Mouse (Mus musculus): ENCODE results near the gene Tfb1m. TPM values are rescaled to one million over a fixed set of nuclear protein-coding genes. Genes with fewer than 3 reads are reported as not detected.

The Tfb1m gene
- total and polyA plus RNA-seq, 3 experiments = 21.0 to 46.8 (median 29.4) TPM

DNA sequence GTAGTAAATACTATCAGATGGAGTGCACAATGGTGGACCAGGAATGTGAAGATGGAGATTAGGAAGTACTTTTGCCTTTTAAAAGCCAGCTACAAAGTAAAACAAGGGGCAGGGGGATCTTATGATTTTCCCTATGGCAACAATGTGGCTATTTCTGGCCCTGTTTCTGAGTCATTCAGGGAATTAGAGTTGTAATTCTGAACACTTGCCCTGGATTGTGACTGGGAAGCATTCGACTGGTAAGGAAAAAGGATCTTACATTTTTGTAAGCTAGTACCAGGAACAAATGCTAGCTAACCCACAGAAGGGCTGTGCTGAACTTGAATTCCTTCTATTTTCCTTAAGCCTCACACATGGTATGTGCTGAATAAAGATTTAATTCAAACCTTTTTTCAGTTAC is 25.9 kb downstream of the Tfb1m start:
- no peak overlapping the region for H3K9ac ChIP-seq (ENCODE audit: insufficient read depth, low read depth)
- no peak overlapping the region for H3K4me2 ChIP-seq (ENCODE audit: insufficient read depth, low read depth, poor library complexity, severe bottlenecking)
- DNase-seq (ENCODE audit: extremely low read depth) = no peak
- no peak overlapping the region for H3K4me3 ChIP-seq (replicated peaks in 1 of 3; ENCODE audit: low read depth in 2 of 3, low read length in 2 of 3, poor library complexity in 1 of 3)
- dilution Hi-C loops (cut with MboI; ENCODE audit: extremely low pct_ligation_motif_present, extremely low pct_unique_long_range_greater_than_20kb, low sequenced_read_pairs) (no loop called here), in situ Hi-C loops (cut with MboI; ENCODE audit: low pct_ligation_motif_present, low pct_unique_long_range_greater_than_20kb, low sequenced_read_pairs) (no loop called here)
- no peak overlapping the region for H3K27ac ChIP-seq (ENCODE audit: insufficient read depth, low read depth)
- H3K4me1 ChIP-seq (ENCODE audit: control insufficient read depth in 1 of 2, insufficient read depth in 2 of 2) = peaks cover 0 to 8% of the 10 kb centered on the region in 2 experiments; a peak in 1 of 4 replicates
- TF ChIP-seq ZNF384 (IDR thresholded peaks at IDR 0.05; ENCODE audit: low read depth, low read length) = no peak
- no peak for TF ChIP-seq ETS1 (conservative IDR thresholded peaks at IDR 0.05; ENCODE audit: low read depth, low read length)
- no peak for TF ChIP-seq SIN3A (IDR thresholded peaks at IDR 0.05; ENCODE audit: low read length)
- no peak for TF ChIP-seq POLR2AphosphoS2 (IDR thresholded peaks at IDR 0.05; ENCODE audit: low read depth, low read length)
- no peak for TF ChIP-seq IRF4 (IDR thresholded peaks at IDR 0.05; ENCODE audit: low read depth, low read length)
- TF ChIP-seq USF1 (IDR thresholded peaks at IDR 0.05; ENCODE audit: low read depth, low read length) = no peak
- no peak for TF ChIP-seq NELFE (IDR thresholded peaks at IDR 0.05; ENCODE audit: low read depth, low read length)
- TF ChIP-seq USF2 (conservative IDR thresholded peaks at IDR 0.05; ENCODE audit: low read depth, low read length) = no peak
- no peak for TF ChIP-seq MXI1 (IDR thresholded peaks at IDR 0.05; ENCODE audit: low read depth, low read length)
- no peak for TF ChIP-seq E2F4 (IDR thresholded peaks at IDR 0.05; ENCODE audit: insufficient replicate concordance, low read depth, low read length)
- no peak for TF ChIP-seq MAX (IDR thresholded peaks at IDR 0.05; ENCODE audit: low read length)
- TF ChIP-seq SMC3 (IDR thresholded peaks at IDR 0.05; ENCODE audit: low read depth, low read length) = no peak
- TF ChIP-seq GABPA (IDR thresholded peaks at IDR 0.05; ENCODE audit: insufficient replicate concordance, low read depth, low read length) = no peak
- no peak for TF ChIP-seq MEF2A (IDR thresholded peaks at IDR 0.05; ENCODE audit: borderline replicate concordance, low read depth, low read length)
- TF ChIP-seq MAFK (IDR thresholded peaks at IDR 0.05; ENCODE audit: insufficient replicate concordance, low read length) = no peak
- TF ChIP-seq HCFC1 (IDR thresholded peaks at IDR 0.05; ENCODE audit: low read depth, low read length) = no peak
- H3K27me3 ChIP-seq (replicated peaks) = no peaks in the 10 kb centered on the region
- no peaks in the 10 kb centered on the region for H3K9me3 ChIP-seq (replicated peaks; ENCODE audit: low read length)
- H3K36me3 ChIP-seq (replicated peaks in 1 of 2; ENCODE audit: control insufficient read depth in 1 of 2, insufficient read depth in 1 of 2, low read length in 1 of 2) = peaks cover 18 to 50% of the 10 kb centered on the region in 2 experiments
- H3K79me2 ChIP-seq (replicated peaks; ENCODE audit: control insufficient read depth, extremely low read depth, insufficient read depth, poor library complexity, severe bottlenecking) = no peaks in the 10 kb centered on the region

GRCm38 (mm10) chr17:3530549-3530948 is 27.0 kb downstream of the Tfb1m start:
- no peak for DNase-seq (ENCODE audit: extremely low read depth)
- Histone ChIP-seq H3K79me2 (replicated peaks; ENCODE audit: control insufficient read depth, extremely low read depth, insufficient read depth, poor library complexity, severe bottlenecking) (no peaks in the 10 kb centered on the region), H3K36me3 (replicated peaks in 1 of 2; ENCODE audit: control insufficient read depth in 1 of 2, insufficient read depth in 1 of 2, low read length in 1 of 2) (peaks cover 16 to 58% of the 10 kb centered on the region in 2 experiments), H3K4me2 (ENCODE audit: insufficient read depth, low read depth, poor library complexity, severe bottlenecking) (no peak overlapping the region), H3K9ac (ENCODE audit: insufficient read depth, low read depth) (no peak overlapping the region), H3K4me1 (ENCODE audit: control insufficient read depth in 1 of 2, insufficient read depth in 2 of 2) (peaks cover 0 to 8% of the 10 kb centered on the region in 2 experiments; a peak in 1 of 4 replicates), H3K27me3 (replicated peaks) (no peaks in the 10 kb centered on the region), H3K9me3 (replicated peaks; ENCODE audit: low read length) (no peaks in the 10 kb centered on the region), H3K4me3 (replicated peaks in 1 of 3; ENCODE audit: low read depth in 2 of 3, low read length in 2 of 3, poor library complexity in 1 of 3) (no peak overlapping the region), H3K27ac (ENCODE audit: insufficient read depth, low read depth) (no peak overlapping the region)
- TF ChIP-seq RCOR1 (conservative IDR thresholded peaks at IDR 0.05; ENCODE audit: low read depth, low read length) = no peak
- TF ChIP-seq TBP (conservative IDR thresholded peaks at IDR 0.05; ENCODE audit: low read depth, low read length) = no peak
- no peak for TF ChIP-seq NRF1 (IDR thresholded peaks at IDR 0.05; ENCODE audit: low read depth, low read length)
- no peak for TF ChIP-seq CTCF (conservative IDR thresholded peaks at IDR 0.05 in 1 of 2, IDR thresholded peaks at IDR 0.05 in 1 of 2; ENCODE audit: low read depth in 2 of 2, low read length in 2 of 2)
- no peak for TF ChIP-seq USF1 (IDR thresholded peaks at IDR 0.05; ENCODE audit: low read depth, low read length)
- TF ChIP-seq EP300 (IDR thresholded peaks at IDR 0.05; ENCODE audit: low read length) = no peak
- no peak for TF ChIP-seq E2F4 (IDR thresholded peaks at IDR 0.05; ENCODE audit: insufficient replicate concordance, low read depth, low read length)
- no peak for TF ChIP-seq NELFE (IDR thresholded peaks at IDR 0.05; ENCODE audit: low read depth, low read length)
- TF ChIP-seq ETS1 (conservative IDR thresholded peaks at IDR 0.05; ENCODE audit: low read depth, low read length) = no peak
- TF ChIP-seq ZKSCAN1 (IDR thresholded peaks at IDR 0.05; ENCODE audit: borderline replicate concordance, low read depth, low read length) = no peak
- no peak for TF ChIP-seq SMC3 (IDR thresholded peaks at IDR 0.05; ENCODE audit: low read depth, low read length)
- no peak for TF ChIP-seq SIN3A (IDR thresholded peaks at IDR 0.05; ENCODE audit: low read length)
- no peak for TF ChIP-seq POLR2A (IDR thresholded peaks at IDR 0.05; ENCODE audit: low read depth, low read length)
- no peak for TF ChIP-seq POLR2AphosphoS2 (IDR thresholded peaks at IDR 0.05; ENCODE audit: low read depth, low read length)
- TF ChIP-seq MAFK (IDR thresholded peaks at IDR 0.05; ENCODE audit: insufficient replicate concordance, low read length) = no peak
- dilution Hi-C loops (cut with MboI; ENCODE audit: extremely low pct_ligation_motif_present, extremely low pct_unique_long_range_greater_than_20kb, low sequenced_read_pairs) (no loop called here), in situ Hi-C loops (cut with MboI; ENCODE audit: low pct_ligation_motif_present, low pct_unique_long_range_greater_than_20kb, low sequenced_read_pairs) (no loop called here)
